In the genomic region with DNA sequence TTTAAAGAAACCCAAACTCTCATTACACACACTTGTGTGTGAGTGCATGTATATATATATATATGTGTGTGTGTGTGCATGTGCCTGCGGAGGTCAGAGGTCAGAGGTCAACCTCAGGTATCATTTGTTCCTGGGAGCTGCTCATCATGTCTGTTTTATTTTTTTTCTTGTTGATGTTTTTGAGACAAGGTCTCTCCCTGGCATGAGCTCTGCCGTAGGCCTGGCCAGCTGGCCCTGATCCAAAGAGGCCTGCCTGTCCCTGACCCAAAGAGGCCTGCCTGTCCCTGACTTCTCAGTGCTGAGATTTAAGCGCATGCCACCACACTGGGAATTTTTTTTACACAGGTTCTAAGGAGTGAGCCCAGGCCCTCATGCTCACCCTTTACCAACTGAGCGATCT, we compare ENCODE assay signal across 15 mouse cellular contexts. TPM values are rescaled to one million over a fixed set of nuclear protein-coding genes. Genes with fewer than 3 reads are reported as not detected.
DNase-seq lines count a peak whose midpoint lies in the region; ATAC-seq and TF ChIP-seq lines count a peak whose summit lies in the region.
"Had no signal": no experiment of that assay in that cellular context is flagged by ENCODE, and none has a peak within 500 bp of the region (broad histone marks: within the 10 kb centered on the region; RNA-seq: fewer than 3 reads in every experiment).

No protein-coding gene starts in this region.

- H3K27me3 ChIP-seq in cerebellum, adult 2 months (ENCODE audit: control insufficient read depth, insufficient read depth, low read length) = no peaks in the 10 kb centered on the region
- H3K27me3 ChIP-seq in kidney, embryonic 15.5 days = no peaks in the 10 kb centered on the region
- H3K27me3 ChIP-seq: embryonic facial prominence, embryonic 12.5 days; forebrain, embryonic 12.5 days; hindbrain, embryonic 15.5 days; megakaryocyte, embryonic 14.5 days had no signal

- WGBS in cerebellum, adult 2 months = 66% methylated on average over 4 of the region's 4 CpGs
- WGBS in kidney, embryonic 15.5 days = 78% methylated on average over 4 of the region's 4 CpGs

- H3K4me1 ChIP-seq in cerebellum, adult 2 months (ENCODE audit: control insufficient read depth, insufficient read depth, low read length) = no peaks in the 10 kb centered on the region
- H3K4me1 ChIP-seq in kidney, embryonic 15.5 days = 0 out of 2 replicates have a peak, but pooled peaks cover 2% of the 10 kb centered on the region

- H3K4me3 ChIP-seq in cerebellum, adult 2 months (replicated peaks; ENCODE audit: insufficient read depth, low read depth, low read length) = no peak overlapping the region
- no peak overlapping the region for H3K4me3 ChIP-seq in kidney, embryonic 15.5 days (replicated peaks)
- H3K4me3 ChIP-seq: embryonic facial prominence, embryonic 12.5 days; forebrain, embryonic 12.5 days; hindbrain, embryonic 15.5 days; layer of hippocampus, adult 2 months; megakaryocyte, embryonic 14.5 days had no signal

- TF ChIP-seq CTCF in cerebellum, adult 2 months (IDR thresholded peaks at IDR 0.05; ENCODE audit: borderline replicate concordance, insufficient read depth, low read depth, low read length) = no peak

- H3K36me3 ChIP-seq in kidney, embryonic 15.5 days = no peaks in the 10 kb centered on the region
- H3K36me3 ChIP-seq: embryonic facial prominence, embryonic 12.5 days; forebrain, embryonic 12.5 days; hindbrain, embryonic 15.5 days had no signal

- H3K4me2 ChIP-seq in kidney, embryonic 15.5 days = no peak overlapping the region
- H3K4me2 ChIP-seq: embryonic facial prominence, embryonic 12.5 days; forebrain, embryonic 12.5 days; hindbrain, embryonic 15.5 days had no signal

- TF ChIP-seq POLR2A in cerebellum, adult 2 months (IDR thresholded peaks at IDR 0.05; ENCODE audit: borderline replicate concordance, insufficient read depth, low read length) = no peak

- no peaks in the 10 kb centered on the region for H3K9me3 ChIP-seq in kidney, embryonic 15.5 days (replicated peaks)
- H3K9me3 ChIP-seq: embryonic facial prominence, embryonic 12.5 days; forebrain, embryonic 12.5 days; hindbrain, embryonic 15.5 days had no signal

- H3K9ac ChIP-seq in kidney, embryonic 15.5 days = no peak overlapping the region
- H3K9ac ChIP-seq: embryonic facial prominence, embryonic 12.5 days; forebrain, embryonic 12.5 days; hindbrain, embryonic 15.5 days had no signal

- no peak overlapping the region for H3K27ac ChIP-seq in cerebellum, adult 2 months (ENCODE audit: insufficient read depth, low read length)
- no peak overlapping the region for H3K27ac ChIP-seq in kidney, embryonic 15.5 days
- H3K27ac ChIP-seq: embryonic facial prominence, embryonic 12.5 days; forebrain, embryonic 12.5 days; hindbrain, embryonic 15.5 days; layer of hippocampus, adult 2 months had no signal

- DNase-seq in cerebellum, adult 2 months = peak; percentile 18 to 34
- no peak for DNase-seq in cerebellum, adult 11 months
- DNase-seq in kidney, adult 11 months = peak; percentile 12
- peak; percentile 75 for DNase-seq in ovary, adult 18-20 months (ENCODE audit: low spot score)
- DNase-seq in ovary, postnatal 10 days (ENCODE audit: low spot score) = no peak
- peak; percentile 59 for DNase-seq in testis, postnatal 10 days (ENCODE audit: low spot score)

- no peak for ATAC-seq in kidney, embryonic 15.5 days (replicated peaks; ENCODE audit: low FRiP score)
- no peak for ATAC-seq in megakaryocyte, adult 5-6 weeks (ENCODE audit: poor library complexity, severe bottlenecking)

RNA-seq across cellular contexts. Expression of gene 1700012B07Rik, which starts 24.1 kb away (rescaled TPM):
- polyA plus RNA-seq in cerebellum, adult 2 months (2012; rRNA removed) = not detected in 2 replicates
- polyA plus RNA-seq in kidney, embryonic 15.5 days (2015; fragmentation: Nextera tagmentation; extraction: Ambion mirVana) = not detected in 2 replicates
- total RNA-seq in megakaryocyte, adult 5-6 weeks (2015) = not detected in 2 replicates
- total RNA-seq in megakaryocyte, adult 5-6 weeks (2017) = not detected in 2 replicates
- total RNA-seq: gastrocnemius, adult 8-10 months; layer of hippocampus, adult 2 months; left cerebral cortex, postnatal 36 days had no signal
- polyA plus RNA-seq: embryonic facial prominence, embryonic 12.5 days; forebrain, embryonic 12.5 days; hindbrain, embryonic 15.5 days had no signal

Comparison
In these comparisons a context has a peak if more than half of its experiments do, and no peak if none do; other contexts are left out.
1. DNase-seq: peak in cerebellum, adult 2 months (2 of 2), kidney, adult 11 months (single experiment), ovary, adult 18-20 months (single experiment) and testis, postnatal 10 days (single experiment); none in cerebellum, adult 11 months (single experiment) and ovary, postnatal 10 days (single experiment).